Mouse (Mus musculus) kidney, adult 2 months (tissue): ENCODE results near the gene Gna12. TPM values are rescaled to one million over a fixed set of nuclear protein-coding genes. Genes with fewer than 3 reads are reported as not detected.

ENCODE experiments used
- DNase-seq: peaks from one replicate; pipeline ENCODE4 v3.0.0; 2021
- H3K27ac ChIP-seq: fragments of 200-500 bp; 2 replicates; pipeline ENCODE4 v1.5.1; 2012; ENCODE audit warnings: low read depth, low read length, control low read depth, inconsistent platforms; ENCODE audit not compliant: insufficient read depth
- H3K27me3 ChIP-seq: fragments of 200-500 bp; replicated peaks from 2 replicates; pipeline ENCODE4 v1.6.1; 2012; ENCODE audit warnings: mild to moderate bottlenecking, moderate library complexity, low read length, inconsistent platforms; ENCODE audit not compliant: control insufficient read depth, insufficient read depth
- H3K36me3 ChIP-seq: fragments of 200-500 bp; 2 replicates; pipeline ENCODE4 v1.6.1; 2012; ENCODE audit warnings: mild to moderate bottlenecking, moderate library complexity, low read length, inconsistent platforms; ENCODE audit not compliant: control insufficient read depth, insufficient read depth
- H3K4me1 ChIP-seq: fragments of 200-500 bp; 2 replicates; pipeline ENCODE4 v1.6.1; 2011; ENCODE audit warnings: low read length; ENCODE audit not compliant: control insufficient read depth, insufficient read depth
- H3K4me3 ChIP-seq: fragments of 200-500 bp; 2 replicates; pipeline ENCODE4 v1.5.1; 2011; ENCODE audit warnings: mild to moderate bottlenecking, low read depth, low read length, control low read depth; ENCODE audit not compliant: insufficient read depth
- CTCF ChIP-seq: fragments of 200-500 bp; conservative IDR thresholded peaks from 2 replicates; pipeline ENCODE4 v1.5.1; 2011; ENCODE audit warnings: low read depth, mild to moderate bottlenecking, control low read depth, low read length, moderate library complexity, mixed read lengths; ENCODE audit not compliant: insufficient read depth, insufficient read length
- POLR2A ChIP-seq: fragments of 200-500 bp; IDR thresholded peaks from one replicate; pipeline ENCODE4 v1.6.1; 2011; ENCODE audit warnings: low read depth, low read length, control low read depth
- WGBS: fragments of 180-500 bp; shearing (Covaris S2); methylation state at CpG from one replicate; pipeline ENCODE4 v1.1.7; 2018; 5-methylcytosine and 5-hydroxymethylcytosine counted together
- polyA plus RNA-seq: library from polyadenylated mRNA; depleted of rRNA; stranded (reverse); fragments of >200 nt; gene quantifications from 2 replicates; pipeline ENCODE4 v1.2.3, GENCODE M21; 2012

Gna12 gene
- polyA plus RNA-seq, 1 experiment: 122 TPM

DNA sequence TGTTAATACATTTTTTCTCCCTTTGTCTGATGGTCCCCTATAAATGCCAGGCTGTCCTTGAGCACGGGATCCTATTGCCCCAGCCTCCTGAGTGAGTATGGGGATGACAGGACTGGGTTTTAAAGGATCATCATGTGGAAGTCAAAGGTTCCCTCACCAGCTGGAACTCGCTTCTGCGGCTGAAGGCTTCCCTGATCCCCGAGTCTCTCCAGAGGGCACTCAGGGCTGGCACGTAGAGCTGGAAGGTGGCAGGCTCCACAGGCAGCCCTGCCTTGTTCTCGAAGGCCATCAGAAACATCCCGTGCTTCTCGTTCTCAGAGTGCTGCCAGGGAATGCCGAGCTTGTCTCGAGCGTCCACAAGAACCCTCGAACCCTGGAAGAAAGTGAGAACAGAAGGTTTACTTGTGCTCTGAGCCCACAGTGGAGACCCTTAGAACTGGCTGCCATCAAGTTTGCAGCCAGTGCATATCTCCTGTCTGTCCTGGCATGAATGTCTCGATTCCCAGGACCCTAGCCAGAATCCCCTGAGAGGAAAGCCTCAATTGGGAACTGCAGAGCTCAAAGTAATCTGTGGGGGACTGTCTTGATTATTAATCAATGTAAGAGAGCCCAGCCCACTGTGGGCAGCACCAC, 44.9 kb downstream of the Gna12 start:
- Histone ChIP-seq H3K36me3 (peaks cover 3% of the 10 kb centered on the region; the same call in 1 of the 2 replicates), H3K27me3 (no peaks in the 10 kb centered on the region), H3K4me1 (peaks cover 9% of the 10 kb centered on the region; the same call in 1 of the 2 replicates), H3K4me3 (no peak overlapping the region), H3K27ac (no peak overlapping the region)
- no peak for DNase-seq
- TF ChIP-seq POLR2A: no peak
- TF ChIP-seq CTCF: no peak
- 71% methylated on average over 13 of the region's 13 CpGs for WGBS

DNA sequence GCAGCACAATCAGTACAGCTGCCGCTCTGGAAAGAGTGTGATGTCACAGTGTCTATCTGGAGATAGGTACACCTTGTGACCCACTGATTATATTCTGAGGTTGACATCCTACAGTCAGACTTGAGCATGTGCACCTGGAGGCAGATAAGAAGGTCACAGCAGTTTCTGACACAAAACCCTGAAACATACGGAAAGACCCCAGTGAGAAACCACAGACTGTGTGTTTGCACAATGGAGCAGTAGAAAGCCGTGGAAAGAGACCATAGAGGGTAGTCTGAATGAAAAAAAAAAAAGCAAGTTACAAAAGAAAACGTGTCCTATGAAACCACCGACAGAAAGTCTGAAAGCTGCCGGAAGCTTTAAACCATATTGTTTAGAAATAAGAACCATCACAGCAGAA, 45.9 kb downstream of the Gna12 start:
- Histone ChIP-seq H3K27ac (no peak overlapping the region), H3K4me3 (no peak overlapping the region), H3K36me3 (peaks cover 3% of the 10 kb centered on the region; the same call in 1 of the 2 replicates), H3K27me3 (no peaks in the 10 kb centered on the region), H3K4me1 (peaks cover 7% of the 10 kb centered on the region; the same call in 1 of the 2 replicates)
- WGBS: 91% methylated on average over 6 of the region's 6 CpGs
- TF ChIP-seq POLR2A (no peak), CTCF (no peak)
- DNase-seq: no peak

DNA sequence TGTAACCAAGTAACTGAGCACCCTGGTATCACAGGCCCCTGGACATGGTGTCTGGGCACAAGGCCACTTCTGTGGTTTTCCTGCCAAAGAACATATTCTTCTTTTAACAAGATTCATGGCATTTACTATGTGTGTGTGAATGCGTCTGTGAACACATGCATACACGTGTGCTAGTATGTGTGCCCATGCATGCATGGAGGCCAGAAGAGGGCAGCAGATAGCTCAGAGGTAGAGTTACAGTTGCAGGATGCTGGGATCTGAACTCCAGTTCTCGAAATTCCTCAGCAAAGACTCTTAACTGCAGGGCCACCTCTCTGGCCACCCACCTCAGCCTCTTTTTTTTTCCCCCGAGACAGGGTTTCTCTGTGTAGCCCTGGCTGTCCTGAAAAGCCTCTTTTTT, 46.7 kb downstream of the Gna12 start:
- no peak for DNase-seq
- WGBS: 88% methylated on average over 4 of the region's 4 CpGs

DNA sequence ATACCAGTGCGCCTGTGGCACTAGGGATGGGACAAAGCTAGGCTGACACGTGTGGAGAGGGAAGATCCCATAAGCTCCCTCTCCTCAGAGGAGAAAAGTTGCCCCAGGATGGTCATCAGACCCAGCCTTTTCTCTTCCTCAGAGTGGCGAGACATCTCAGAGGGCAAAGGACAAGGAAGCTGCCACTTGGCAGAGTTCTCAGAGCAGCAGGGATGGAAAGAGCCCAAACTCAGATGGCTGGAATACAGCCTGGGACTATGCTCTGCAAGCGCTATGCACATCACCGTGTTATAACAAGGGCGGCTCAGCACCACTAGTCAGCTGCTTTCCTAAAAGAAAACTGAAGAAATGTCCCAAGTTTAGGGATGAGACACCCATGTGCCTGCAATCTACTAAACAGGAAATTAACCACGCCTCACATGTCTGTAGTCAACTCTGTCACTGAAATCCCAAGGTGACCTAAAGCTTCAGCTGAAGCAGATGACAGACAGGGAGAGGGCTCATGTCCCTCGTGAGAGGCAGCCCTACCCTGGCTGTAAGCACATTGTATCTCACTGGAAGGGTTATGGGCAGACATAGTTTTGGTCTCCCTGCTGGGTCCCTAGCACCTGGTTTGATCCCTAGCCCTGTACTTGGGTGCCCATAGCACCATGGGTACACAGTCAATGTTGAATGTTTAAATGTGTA, 48.2 kb downstream of the Gna12 start:
- DNase-seq: peak; percentile 79
- no peak overlapping the region for H3K4me3 ChIP-seq
- H3K27me3 ChIP-seq: no peaks in the 10 kb centered on the region
- WGBS: 57% methylated on average over 8 of the region's 8 CpGs
- TF ChIP-seq POLR2A (no peak), CTCF (no peak)
- H3K27ac ChIP-seq: no peak overlapping the region
- peaks cover 7% of the 10 kb centered on the region; the same call in 1 of the 2 replicates for H3K4me1 ChIP-seq
- peaks cover 3% of the 10 kb centered on the region; the same call in 1 of the 2 replicates for H3K36me3 ChIP-seq

More for the DNA sequence above, 46.7 kb downstream of the Gna12 start:
- H3K4me3 ChIP-seq: no peak overlapping the region
- no peak overlapping the region for H3K27ac ChIP-seq
- peaks cover 3% of the 10 kb centered on the region; the same call in 1 of the 2 replicates for H3K36me3 ChIP-seq
- TF ChIP-seq CTCF (peak; percentile 57), POLR2A (no peak)
- H3K27me3 ChIP-seq: no peaks in the 10 kb centered on the region
- H3K4me1 ChIP-seq: peaks cover 7% of the 10 kb centered on the region; the same call in 1 of the 2 replicates

DNA sequence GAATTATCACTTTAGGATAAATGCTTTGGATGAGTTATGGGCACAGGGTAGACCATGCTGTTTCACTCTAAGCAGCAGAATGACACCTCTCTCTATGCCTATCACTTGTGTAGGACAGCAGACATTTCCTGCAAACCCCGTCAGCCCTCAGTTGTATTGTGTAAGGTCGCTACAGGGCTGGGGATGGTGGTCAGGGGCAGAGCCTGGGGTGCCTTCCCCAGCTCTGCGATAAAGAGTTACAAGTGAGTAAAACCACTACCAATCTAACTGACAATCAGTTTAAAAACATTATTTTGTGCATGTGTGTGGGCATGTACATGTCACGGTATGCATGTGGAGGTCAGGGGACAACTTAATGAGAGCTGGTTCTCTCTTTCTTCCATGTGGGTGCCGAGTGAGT, 49.1 kb downstream of the Gna12 start:
- Histone ChIP-seq H3K27me3 (no peaks in the 10 kb centered on the region), H3K4me3 (no peak overlapping the region), H3K4me1 (peaks cover 6% of the 10 kb centered on the region; the same call in 1 of the 2 replicates), H3K36me3 (peaks cover 3% of the 10 kb centered on the region; the same call in 1 of the 2 replicates), H3K27ac (no peak overlapping the region)
- 89% methylated on average over 5 of the region's 5 CpGs for WGBS
- TF ChIP-seq POLR2A (no peak), CTCF (no peak)
- DNase-seq: no peak

DNA sequence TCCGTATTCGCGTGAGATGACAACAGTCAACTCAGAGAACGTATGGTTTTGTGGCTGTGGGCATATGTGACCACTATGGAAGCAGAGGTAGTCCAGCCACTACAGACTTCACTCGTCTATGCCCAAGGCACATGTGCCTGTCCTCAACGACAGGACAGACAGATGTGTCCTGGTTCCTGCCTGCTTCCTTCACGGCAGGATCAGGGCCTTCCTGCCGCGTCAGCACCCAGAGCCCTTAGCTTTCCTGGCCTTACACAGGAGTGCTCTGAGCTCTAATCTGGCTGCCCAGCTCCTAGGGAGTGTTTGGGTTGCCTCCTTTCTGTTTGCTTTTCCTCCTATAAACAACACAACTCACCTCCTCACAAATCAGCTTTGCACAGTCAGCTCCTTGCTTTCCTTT, 53.3 kb downstream of the Gna12 start:
- no peak for DNase-seq
- Histone ChIP-seq H3K4me3 (no peak overlapping the region), H3K36me3 (no peaks in the 10 kb centered on the region), H3K4me1 (peaks cover under 1% of the 10 kb centered on the region; the same call in 1 of the 2 replicates), H3K27me3 (no peaks in the 10 kb centered on the region), H3K27ac (no peak overlapping the region)
- WGBS: 49% methylated on average over 9 of the region's 9 CpGs
- no peak for TF ChIP-seq CTCF

DNA sequence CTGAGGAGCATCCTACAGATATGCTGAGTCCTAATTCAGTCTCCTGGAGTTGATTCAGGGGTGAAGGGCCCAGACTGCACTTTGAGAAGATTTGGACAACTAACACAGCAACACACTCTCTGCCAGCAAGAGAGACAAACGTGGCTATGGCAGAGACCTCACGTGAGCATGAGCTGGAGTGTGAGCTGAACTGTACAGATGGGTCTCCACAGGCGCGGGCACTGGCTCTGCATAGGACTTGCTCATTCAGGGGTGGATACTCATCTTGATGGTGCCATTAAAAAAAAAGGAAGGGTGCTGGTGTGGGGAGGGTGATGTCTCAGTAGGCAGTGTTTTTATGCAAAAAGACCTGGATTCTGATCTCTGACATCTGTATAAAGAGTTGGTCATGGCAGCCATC, 55.1 kb downstream of the Gna12 start:
- Histone ChIP-seq H3K27ac (no peak overlapping the region), H3K36me3 (no peaks in the 10 kb centered on the region), H3K27me3 (no peaks in the 10 kb centered on the region), H3K4me3 (no peak overlapping the region), H3K4me1 (no peaks in the 10 kb centered on the region)
- no peak for DNase-seq
- no peak for TF ChIP-seq CTCF
- TF ChIP-seq POLR2A: no peak
- 94% methylated on average over 4 of the region's 4 CpGs for WGBS
